Mouse (Mus musculus): ENCODE data around the gene Nrgn. TPM values are rescaled to one million over a fixed set of nuclear protein-coding genes. Genes with fewer than 3 reads are reported as not detected.

Nrgn gene
- polyA plus RNA-seq, 1 experiment, result 2,488 TPM

DNA sequence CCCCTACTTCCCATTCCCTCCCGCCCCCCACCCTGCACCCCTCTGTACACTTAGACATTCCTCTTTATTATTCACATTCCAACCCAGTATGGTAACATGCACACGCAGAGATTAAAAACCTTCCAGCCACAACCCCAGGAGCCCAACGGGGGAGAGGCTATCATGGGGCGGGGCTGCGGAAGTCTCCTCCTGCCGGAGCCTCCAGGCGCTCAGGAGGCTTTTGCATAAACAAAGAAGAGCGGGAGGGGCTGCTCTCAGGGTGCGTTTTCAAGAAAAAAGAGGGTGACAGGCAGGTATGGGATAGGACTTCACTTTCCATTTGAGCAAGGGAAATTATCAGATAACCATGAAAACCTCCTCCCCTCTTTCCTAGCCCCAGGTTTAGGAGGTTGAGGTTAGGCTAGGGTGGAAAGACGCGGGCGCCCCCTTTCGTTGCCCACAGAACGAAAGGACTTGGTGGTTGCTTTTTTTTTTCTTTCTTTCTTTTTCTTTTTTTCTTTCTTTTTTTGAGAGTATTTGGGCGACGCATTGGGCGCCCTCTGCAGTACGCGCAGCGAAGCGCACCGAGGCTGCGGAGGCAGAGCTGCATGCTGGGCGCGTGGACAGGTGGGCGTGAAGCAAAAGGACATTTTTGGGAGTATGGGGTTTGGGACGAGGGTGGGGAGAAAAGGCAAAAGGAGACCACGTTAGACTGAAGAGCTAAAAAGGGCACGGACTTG is 8.1 kb downstream of the Nrgn start:
- Histone ChIP-seq H3K4me3 (ENCODE audit: insufficient read depth, low read length) (no peak overlapping the region; the same call in 1 of the 2 replicates), H3K4me1 (ENCODE audit: control insufficient read depth, insufficient read depth, low read length) (peaks cover 4% of the 10 kb centered on the region), H3K27ac (ENCODE audit: insufficient read depth, low read length) (no peak overlapping the region)
- TF ChIP-seq CTCF (IDR thresholded peaks at IDR 0.05; ENCODE audit: extremely low read depth, insufficient read depth, low read length) (peak; percentile 65), POLR2A (IDR thresholded peaks at IDR 0.05; ENCODE audit: extremely low read depth, insufficient read depth, low read length) (no peak)

DNA sequence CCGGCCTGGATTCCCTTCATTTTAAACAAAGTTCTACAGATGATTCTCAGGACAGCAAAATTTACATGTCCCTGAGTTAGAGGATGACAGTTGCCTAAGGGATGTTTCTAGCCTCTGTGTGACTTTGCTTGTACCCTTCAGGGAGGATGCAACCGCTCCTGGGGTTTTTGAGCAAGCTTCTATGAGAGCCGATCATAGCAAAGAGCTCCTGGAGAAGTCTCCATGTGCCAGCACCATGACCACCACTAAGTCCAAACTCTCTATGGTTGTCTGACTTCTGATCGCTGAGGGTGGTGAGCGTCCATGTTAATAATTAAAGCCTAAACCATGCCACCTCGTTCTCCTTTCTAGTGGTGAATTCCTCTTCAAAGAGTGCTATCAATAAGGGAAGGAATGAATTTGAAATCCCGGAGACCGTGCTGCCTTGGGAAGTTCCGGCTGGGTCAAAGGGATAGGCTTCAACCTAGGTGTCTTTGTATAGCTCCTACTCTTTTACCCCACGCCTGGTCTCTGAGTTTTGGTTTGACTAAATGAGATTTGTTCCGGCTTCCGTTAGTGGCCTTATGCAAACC is 8.7 kb downstream of the Nrgn start:
- no peak overlapping the region for H3K4me3 ChIP-seq (ENCODE audit: insufficient read depth, low read length)
- peaks cover 4% of the 10 kb centered on the region for H3K4me1 ChIP-seq (ENCODE audit: control insufficient read depth, insufficient read depth, low read length)
- H3K27ac ChIP-seq (ENCODE audit: insufficient read depth, low read length), result no peak overlapping the region
- TF ChIP-seq POLR2A (IDR thresholded peaks at IDR 0.05; ENCODE audit: extremely low read depth, insufficient read depth, low read length) (no peak), CTCF (IDR thresholded peaks at IDR 0.05; ENCODE audit: extremely low read depth, insufficient read depth, low read length) (no peak)

DNA sequence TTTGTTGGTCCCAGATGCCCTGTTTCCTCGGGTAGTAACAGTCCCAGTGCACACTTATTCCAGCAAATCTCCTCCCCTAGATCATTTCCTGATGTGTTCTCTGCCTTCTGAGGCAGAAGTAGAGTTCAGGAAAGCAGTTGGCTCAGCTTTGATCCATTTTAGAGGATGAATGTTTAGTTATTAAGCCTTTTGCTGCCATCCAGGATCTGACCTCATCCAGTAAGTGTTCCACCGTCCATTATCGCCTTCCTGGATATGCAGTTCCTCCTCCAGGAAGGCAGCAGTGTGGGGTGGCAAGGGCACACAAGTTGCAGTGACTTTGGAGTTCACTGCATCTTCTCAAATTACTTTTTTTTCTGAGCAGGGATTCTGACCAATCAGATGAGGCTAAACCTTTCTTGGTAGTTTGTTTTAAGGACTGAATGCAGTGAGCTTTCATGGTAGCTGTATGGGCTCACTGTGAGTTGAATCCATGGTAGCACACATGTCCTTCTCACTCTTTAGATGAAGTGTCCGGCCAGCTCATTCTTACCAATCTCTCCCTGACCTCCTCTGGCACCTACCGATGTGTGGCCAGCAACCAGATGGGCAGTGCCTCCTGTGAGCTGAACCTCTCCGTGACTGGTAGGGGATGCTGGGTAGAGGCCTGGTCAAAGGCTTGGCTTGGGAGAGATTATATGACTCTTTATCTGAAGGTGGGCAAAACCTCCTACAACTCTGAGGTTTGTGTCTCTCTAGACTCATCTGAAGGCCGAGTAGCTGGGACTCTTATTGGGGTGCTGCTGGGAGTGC is 10.7 kb downstream of the Nrgn start:
- Histone ChIP-seq H3K4me3 (ENCODE audit: insufficient read depth, low read length) (no peak overlapping the region), H3K4me1 (ENCODE audit: control insufficient read depth, insufficient read depth, low read length) (peaks cover 5% of the 10 kb centered on the region), H3K27ac (ENCODE audit: insufficient read depth, low read length) (no peak overlapping the region)
- TF ChIP-seq CTCF (IDR thresholded peaks at IDR 0.05; ENCODE audit: extremely low read depth, insufficient read depth, low read length), result no peak
- peak; percentile 35 for TF ChIP-seq POLR2A (IDR thresholded peaks at IDR 0.05; ENCODE audit: extremely low read depth, insufficient read depth, low read length)

DNA sequence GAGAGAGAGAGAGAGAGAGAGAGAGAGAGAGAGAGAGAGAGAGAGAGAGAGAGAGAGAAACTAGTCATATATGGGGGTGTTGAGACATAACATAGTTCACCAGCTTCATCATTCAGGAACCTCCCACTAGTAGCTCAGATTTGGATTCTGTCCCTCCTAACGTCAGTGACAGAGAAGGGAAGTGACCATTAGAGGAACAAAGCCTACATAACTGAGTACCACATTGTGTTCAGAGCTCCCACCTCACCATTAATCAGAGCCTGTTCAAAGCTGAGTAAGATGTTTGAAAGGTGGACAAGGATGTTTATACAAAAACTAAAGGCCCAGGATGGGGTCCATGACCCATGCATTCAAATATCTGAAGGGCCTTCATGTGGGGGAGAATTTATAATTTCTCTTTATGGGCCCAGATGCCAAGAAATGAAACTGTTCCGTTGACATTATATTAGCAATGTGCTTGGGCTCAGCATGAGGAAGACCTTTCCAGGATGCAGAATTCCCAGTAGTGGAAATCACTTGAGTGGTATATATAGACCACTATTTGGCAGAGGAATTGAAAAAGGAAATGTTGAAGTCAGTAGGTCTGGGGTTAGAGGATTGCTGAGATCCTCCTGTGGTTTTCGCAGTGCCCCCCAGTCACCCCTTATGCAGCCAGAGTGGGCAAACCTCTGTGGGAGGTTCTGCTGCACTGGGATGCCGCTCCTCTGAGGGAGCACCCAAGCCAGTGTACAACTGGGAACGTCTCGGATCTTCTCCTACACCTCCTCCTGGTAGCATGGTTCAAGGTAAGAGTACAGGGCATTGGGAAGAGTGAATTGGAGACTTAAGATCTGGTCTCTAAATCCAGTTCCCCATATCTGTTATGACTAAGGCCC is 11.8 kb downstream of the Nrgn start:
- TF ChIP-seq CTCF (IDR thresholded peaks at IDR 0.05; ENCODE audit: extremely low read depth, insufficient read depth, low read length) (no peak), POLR2A (IDR thresholded peaks at IDR 0.05; ENCODE audit: extremely low read depth, insufficient read depth, low read length) (peak; percentile 36; the same call in 1 of the 2 replicates)
- no peak overlapping the region for H3K4me3 ChIP-seq (ENCODE audit: insufficient read depth, low read length)
- peaks cover 5% of the 10 kb centered on the region for H3K4me1 ChIP-seq (ENCODE audit: control insufficient read depth, insufficient read depth, low read length)
- no peak overlapping the region for H3K27ac ChIP-seq (ENCODE audit: insufficient read depth, low read length)

DNA sequence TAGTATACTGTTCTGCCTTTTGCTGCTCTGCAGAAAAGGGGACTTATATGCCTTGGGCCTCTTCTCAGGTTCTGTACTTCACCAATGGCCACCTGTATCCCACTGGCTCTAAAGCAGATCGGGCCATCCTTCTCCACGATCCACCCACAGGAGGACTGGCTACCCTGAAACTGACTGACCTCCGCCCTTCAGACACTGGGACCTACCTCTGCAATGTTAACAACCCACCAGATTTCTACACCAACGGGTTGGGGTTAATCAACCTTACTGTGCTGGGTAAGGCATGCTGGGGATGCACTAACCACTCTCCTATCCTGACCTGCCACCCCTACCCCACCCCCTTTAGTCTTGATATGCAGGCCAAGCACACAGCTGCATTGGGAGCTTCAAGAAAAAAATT is 12.5 kb downstream of the Nrgn start:
- TF ChIP-seq CTCF (IDR thresholded peaks at IDR 0.05; ENCODE audit: extremely low read depth, insufficient read depth, low read length) (no peak), POLR2A (IDR thresholded peaks at IDR 0.05; ENCODE audit: extremely low read depth, insufficient read depth, low read length) (no peak)
- Histone ChIP-seq H3K27ac (ENCODE audit: insufficient read depth, low read length) (0 out of 2 replicates have a peak overlapping the region, but pooled peaks have one; percentile 43), H3K4me1 (ENCODE audit: control insufficient read depth, insufficient read depth, low read length) (peaks cover 2% of the 10 kb centered on the region), H3K4me3 (ENCODE audit: insufficient read depth, low read length) (no peak overlapping the region)

- H3K27ac ChIP-seq (ENCODE audit: insufficient read depth, low read length), result peak within 1 kb of the TSS; percentile 53; the same call in 1 of the 2 replicates
These were observed 13.3 kb downstream of the Nrgn start, which contains the start of gene Vsig2 for GRCm38 (mm10) chr9:37539170-37540025. Vsig2 (plus strand) TSS chr9:37539255.

DNA sequence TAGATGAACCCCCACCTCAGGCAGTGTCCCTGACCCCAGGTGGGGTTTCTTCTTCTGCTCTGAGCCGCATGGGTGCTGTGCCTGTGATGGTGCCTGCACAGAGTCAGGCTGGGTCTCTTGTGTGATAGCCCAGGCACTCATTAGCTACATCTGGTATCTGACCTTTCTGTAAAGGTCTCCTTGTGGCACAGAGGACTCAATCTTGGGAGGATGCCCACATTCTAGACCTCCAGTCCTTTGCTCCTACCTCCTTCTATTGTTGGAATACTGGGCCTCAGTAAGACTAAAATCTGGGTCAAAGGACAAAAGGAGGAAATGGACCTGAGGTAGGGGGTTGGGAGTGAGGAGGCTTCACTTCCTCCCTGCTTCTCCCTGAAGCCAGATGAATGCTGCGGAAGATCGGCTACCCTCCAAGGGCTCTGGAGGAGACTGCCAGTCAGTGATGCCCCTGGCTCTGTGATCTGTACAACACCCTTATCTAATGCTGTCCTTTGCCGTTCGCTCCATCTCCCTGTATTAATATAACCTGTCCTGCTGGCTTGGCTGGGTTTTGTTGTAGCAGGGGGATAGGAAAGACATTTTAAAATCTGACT is 14.9 kb downstream of the Nrgn start:
- TF ChIP-seq POLR2A (IDR thresholded peaks at IDR 0.05; ENCODE audit: extremely low read depth, insufficient read depth, low read length) (no peak), CTCF (IDR thresholded peaks at IDR 0.05; ENCODE audit: extremely low read depth, insufficient read depth, low read length) (no peak)
- 0 out of 2 replicates have a peak, but pooled peaks cover 1% of the 10 kb centered on the region for H3K4me1 ChIP-seq (ENCODE audit: control insufficient read depth, insufficient read depth, low read length)
- no peak overlapping the region for H3K27ac ChIP-seq (ENCODE audit: insufficient read depth, low read length)
- H3K4me3 ChIP-seq (ENCODE audit: insufficient read depth, low read length), result no peak overlapping the region

More at GRCm38 (mm10) chr9:37539170-37540025, 13.3 kb downstream of the Nrgn start, which contains the start of gene Vsig2:
- H3K4me3 ChIP-seq (ENCODE audit: insufficient read depth, low read length), result no peak within 1 kb of the TSS
- H3K4me1 ChIP-seq (ENCODE audit: control insufficient read depth, insufficient read depth, low read length), result peaks cover 1% of the 10 kb centered on the region; the same call in 1 of the 2 replicates
- TF ChIP-seq POLR2A (IDR thresholded peaks at IDR 0.05; ENCODE audit: extremely low read depth, insufficient read depth, low read length), result peak; percentile 46; the same call in 1 of the 2 replicates
- TF ChIP-seq CTCF (IDR thresholded peaks at IDR 0.05; ENCODE audit: extremely low read depth, insufficient read depth, low read length), result no peak

DNA sequence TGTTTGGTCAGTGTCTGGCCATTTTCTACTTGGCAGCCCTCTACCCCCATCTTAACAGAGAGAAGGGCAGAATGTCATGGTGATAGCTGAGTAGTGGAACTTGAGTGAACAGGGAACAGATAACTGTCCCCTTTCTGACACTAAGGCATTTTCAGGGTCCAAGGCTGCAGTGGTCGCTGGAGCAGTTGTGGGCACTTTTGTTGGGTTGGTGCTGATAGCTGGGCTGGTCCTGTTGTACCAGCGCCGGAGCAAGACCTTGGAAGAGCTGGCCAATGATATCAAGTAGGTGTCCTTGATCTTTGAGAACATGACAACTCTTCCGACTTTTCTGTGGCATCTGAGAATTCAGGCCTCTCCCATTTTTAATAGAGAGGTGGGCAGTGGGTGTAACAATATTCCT is 15.9 kb downstream of the Nrgn start:
- no peak for TF ChIP-seq CTCF (IDR thresholded peaks at IDR 0.05; ENCODE audit: extremely low read depth, insufficient read depth, low read length)
- no peak for TF ChIP-seq POLR2A (IDR thresholded peaks at IDR 0.05; ENCODE audit: extremely low read depth, insufficient read depth, low read length)
- no peak overlapping the region for H3K4me3 ChIP-seq (ENCODE audit: insufficient read depth, low read length)
- 0 out of 2 replicates have a peak, but pooled peaks cover 1% of the 10 kb centered on the region for H3K4me1 ChIP-seq (ENCODE audit: control insufficient read depth, insufficient read depth, low read length)
- no peak overlapping the region for H3K27ac ChIP-seq (ENCODE audit: insufficient read depth, low read length)
